In genomic region chr16:20708939-20709734, GRCm38 (mm10) we compare ENCODE assay signal across 8 mouse cellular contexts. TPM values are rescaled to one million over a fixed set of nuclear protein-coding genes. Genes with fewer than 3 reads are reported as not detected.
A peak's percentile ranks its signal among the peaks of the same experiment; 100 is the strongest.
DNase-seq lines count a peak whose midpoint lies in the region; ATAC-seq and TF ChIP-seq lines count a peak whose summit lies in the region.

No protein-coding gene starts in this region.

- H3K4me3 ChIP-seq in cerebellum, adult 2 months (replicated peaks; ENCODE audit: insufficient read depth, low read depth, low read length): no peak overlapping the region
- no peak overlapping the region for H3K4me3 ChIP-seq in hindbrain, postnatal 0 days (ENCODE audit: low read length)

- peaks cover 22% of the 10 kb centered on the region; the same call in 1 of the 2 replicates for H3K36me3 ChIP-seq in hindbrain, postnatal 0 days (ENCODE audit: insufficient read depth, low read length)

- WGBS in cerebellum, adult 2 months: 77% methylated on average over 19 of the region's 19 CpGs
- WGBS in hindbrain, postnatal 0 days: 74% methylated on average over 19 of the region's 19 CpGs

- peak; percentile 48; the same call in 1 of the 2 replicates for TF ChIP-seq CTCF in cerebellum, adult 2 months (IDR thresholded peaks at IDR 0.05; ENCODE audit: borderline replicate concordance, insufficient read depth, low read depth, low read length)
- peak; percentile 81 for TF ChIP-seq CTCF in hindbrain, postnatal 0 days (IDR thresholded peaks at IDR 0.05; ENCODE audit: low read depth)

- no peak for TF ChIP-seq POLR2A in cerebellum, adult 2 months (IDR thresholded peaks at IDR 0.05; ENCODE audit: borderline replicate concordance, insufficient read depth, low read length)

- ATAC-seq in cerebellum, adult (ENCODE audit: insufficient number of reproducible peaks, low FRiP score, low TSS enrichment): no peak
- peak; percentile 52 for ATAC-seq in hindbrain, postnatal 0 days
- no peak for ATAC-seq in activated CD4-positive, CD25-positive, alpha-beta regulatory T cell, adult 4 months

- no peaks in the 10 kb centered on the region for H3K27me3 ChIP-seq in cerebellum, adult 2 months (ENCODE audit: control insufficient read depth, insufficient read depth, low read length)
- no peaks in the 10 kb centered on the region for H3K27me3 ChIP-seq in hindbrain, postnatal 0 days (ENCODE audit: insufficient read depth, low read length)

- no peak overlapping the region for H3K27ac ChIP-seq in cerebellum, adult 2 months (ENCODE audit: insufficient read depth, low read length)
- H3K27ac ChIP-seq in hindbrain, postnatal 0 days: no peak overlapping the region

- H3K4me2 ChIP-seq in hindbrain, postnatal 0 days (ENCODE audit: low read depth, low read length): no peak overlapping the region

- H3K9ac ChIP-seq in hindbrain, postnatal 0 days (replicated peaks; ENCODE audit: low read length): no peak overlapping the region

- DNase-seq in cerebellum, adult 2 months: peak in 1 of 2 experiments; percentile 46
- DNase-seq in right cerebral cortex, adult 2 months (ENCODE audit: low spot score in 2 of 2): peak; percentile 40 to 53
- no peak for DNase-seq in right cerebral cortex, postnatal 36 days (ENCODE audit: low spot score in 2 of 2)
- DNase-seq in hindbrain, postnatal 0 days (ENCODE audit: low spot score): peak; percentile 68
- peak; percentile 84 for DNase-seq in neural tube, embryonic 10.5 days (ENCODE audit: extremely low spot score, low spot score)
- no peak for DNase-seq in urinary bladder, postnatal 36 days (ENCODE audit: low spot score in 2 of 2)

- H3K4me1 ChIP-seq in cerebellum, adult 2 months (ENCODE audit: control insufficient read depth, insufficient read depth, low read length): peaks cover 22% of the 10 kb centered on the region
- 0 out of 2 replicates have a peak, but pooled peaks cover 4% of the 10 kb centered on the region for H3K4me1 ChIP-seq in hindbrain, postnatal 0 days (ENCODE audit: insufficient read depth, low read length)

- no peaks in the 10 kb centered on the region for H3K9me3 ChIP-seq in hindbrain, postnatal 0 days (ENCODE audit: low read length)

RNA-seq across cellular contexts. Expression of gene Polr2h, which starts 8.3 kb away (rescaled TPM):
- 38.6 and 41.2 TPM in 2 replicates for polyA plus RNA-seq in cerebellum, adult 2 months (2012; rRNA removed)
- total RNA-seq in hindbrain, postnatal 0 days (2014; rRNA removed): 25.5 and 29.2 TPM in 2 replicates
- polyA plus RNA-seq in hindbrain, postnatal 0 days (2015; fragmentation: Nextera tagmentation; extraction: Ambion mirVana): 88.6 and 90.8 TPM in 2 replicates
- polyA plus RNA-seq in activated CD4-positive, CD25-positive, alpha-beta regulatory T cell, adult 4 months (2017; shearing (Covaris generic)): 10 to 100 TPM; 72.6 to 80.2 TPM

RNA-seq across cellular contexts. Expression of gene Clcn2, which starts 8.4 kb away (rescaled TPM):
- 94.4 and 97.2 TPM in 2 replicates for polyA plus RNA-seq in cerebellum, adult 2 months (2012; rRNA removed)
- 57.0 and 74.6 TPM in 2 replicates for total RNA-seq in hindbrain, postnatal 0 days (2014; rRNA removed)
- 18.5 and 21.2 TPM in 2 replicates for polyA plus RNA-seq in hindbrain, postnatal 0 days (2015; fragmentation: Nextera tagmentation; extraction: Ambion mirVana)
- polyA plus RNA-seq in activated CD4-positive, CD25-positive, alpha-beta regulatory T cell, adult 4 months (2017; shearing (Covaris generic)): 1 to 10 TPM; 1.3 to 2.0 TPM

RNA-seq across cellular contexts. Expression of gene Fam131a, which starts 16.1 kb away (rescaled TPM):
- 123 and 137 TPM in 2 replicates for polyA plus RNA-seq in cerebellum, adult 2 months (2012; rRNA removed)
- total RNA-seq in hindbrain, postnatal 0 days (2014; rRNA removed): 130 and 147 TPM in 2 replicates
- polyA plus RNA-seq in hindbrain, postnatal 0 days (2015; fragmentation: Nextera tagmentation; extraction: Ambion mirVana): 49.0 and 55.4 TPM in 2 replicates
- 1 to 10 TPM in 1 of 2 experiments, not detected in 1; 1.2 TPM for polyA plus RNA-seq in activated CD4-positive, CD25-positive, alpha-beta regulatory T cell, adult 4 months (2017; shearing (Covaris generic))

RNA-seq across cellular contexts. Expression of gene Chrd, which starts 23.8 kb away (rescaled TPM):
- 60.1 and 71.4 TPM in 2 replicates for polyA plus RNA-seq in cerebellum, adult 2 months (2012; rRNA removed)
- 32.0 and 35.5 TPM in 2 replicates for total RNA-seq in hindbrain, postnatal 0 days (2014; rRNA removed)
- polyA plus RNA-seq in hindbrain, postnatal 0 days (2015; fragmentation: Nextera tagmentation; extraction: Ambion mirVana): 6.2 and 7.0 TPM in 2 replicates
- polyA plus RNA-seq in activated CD4-positive, CD25-positive, alpha-beta regulatory T cell, adult 4 months (2017; shearing (Covaris generic)): not detected

RNA-seq across cellular contexts. Expression of gene Thpo, which starts 25.2 kb away (rescaled TPM):
- polyA plus RNA-seq in cerebellum, adult 2 months (2012; rRNA removed): 15.8 and 19.6 TPM in 2 replicates
- total RNA-seq in hindbrain, postnatal 0 days (2014; rRNA removed): 1.0 and 1.3 TPM in 2 replicates
- 1.4 and 1.6 TPM in 2 replicates for polyA plus RNA-seq in hindbrain, postnatal 0 days (2015; fragmentation: Nextera tagmentation; extraction: Ambion mirVana)
- polyA plus RNA-seq in activated CD4-positive, CD25-positive, alpha-beta regulatory T cell, adult 4 months (2017; shearing (Covaris generic)): under 1 TPM in 1 of 2 experiments, not detected in 1; 0.26 TPM

Comparison
In these comparisons a context has a peak if more than half of its experiments do, and no peak if none do; other contexts are left out.
1. DNase-seq: peak in right cerebral cortex, adult 2 months (2 of 2), hindbrain, postnatal 0 days (single experiment) and neural tube, embryonic 10.5 days (single experiment); none in right cerebral cortex, postnatal 36 days (0 of 2) and urinary bladder, postnatal 36 days (0 of 2).
2. RNA of gene Fam131a, which starts 16.1 kb away (polyA plus RNA-seq): 123 to 137 TPM in cerebellum, adult 2 months and 49.0 to 55.4 TPM in hindbrain, postnatal 0 days; 1.2 TPM in activated CD4-positive, CD25-positive, alpha-beta regulatory T cell, adult 4 months; every median in the first group is over 10 times any median in the second.